Mouse (Mus musculus): ENCODE data around the gene Gla. TPM values are rescaled to one million over a fixed set of nuclear protein-coding genes. Genes with fewer than 3 reads are reported as not detected.
"Not testable (repeated sequence)": the region's sequence is repeated elsewhere in the genome, so short reads cannot be mapped to it uniquely, and the experiment has no call there.

The Gla gene
- polyA plus RNA-seq, 1 experiment, result 2.0 TPM

DNA sequence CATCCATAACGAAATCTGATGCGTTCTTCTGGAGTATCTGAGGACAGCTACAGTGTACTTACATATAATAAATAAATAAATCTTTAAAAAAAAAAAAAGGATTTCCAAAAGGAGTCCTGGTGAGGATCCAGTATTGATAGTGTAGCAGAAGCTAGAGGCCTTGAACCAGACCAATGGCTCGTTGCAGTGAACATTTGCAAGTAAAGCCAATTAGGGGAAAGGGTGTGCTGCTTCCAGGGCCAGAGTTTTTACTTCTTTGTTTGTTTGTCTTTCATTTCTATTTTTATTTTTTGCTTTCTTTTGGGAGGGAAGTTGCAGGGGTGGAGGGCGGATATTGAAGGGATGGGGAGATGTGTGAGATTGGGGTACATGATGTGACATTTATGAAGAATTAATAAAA, 47.6 kb downstream of the Gla start:
- Histone ChIP-seq H3K4me3 (ENCODE audit: control insufficient read depth, insufficient read depth, low read length) (no peak overlapping the region), H3K4me1 (replicated peaks; ENCODE audit: control insufficient read depth, insufficient read depth, low read length) (no peaks in the 10 kb centered on the region), H3K27me3 (ENCODE audit: control insufficient read depth, insufficient read depth, low read length) (no peaks in the 10 kb centered on the region), H3K27ac (ENCODE audit: control insufficient read depth, insufficient read depth, low read length) (no peak overlapping the region), H3K36me3 (ENCODE audit: control insufficient read depth, insufficient read depth, low read length) (no peaks in the 10 kb centered on the region)
- TF ChIP-seq CTCF (IDR thresholded peaks at IDR 0.05; ENCODE audit: borderline replicate concordance, control insufficient read depth, extremely low read depth, insufficient read depth, low read length, poor library complexity) (no peak), POLR2A (IDR thresholded peaks at IDR 0.05; ENCODE audit: control insufficient read depth, extremely low read depth, insufficient read depth, low read length, poor library complexity) (no peak)
- DNase-seq, result no peak
- 96% methylated on average over 4 of the region's 4 CpGs for WGBS

DNA sequence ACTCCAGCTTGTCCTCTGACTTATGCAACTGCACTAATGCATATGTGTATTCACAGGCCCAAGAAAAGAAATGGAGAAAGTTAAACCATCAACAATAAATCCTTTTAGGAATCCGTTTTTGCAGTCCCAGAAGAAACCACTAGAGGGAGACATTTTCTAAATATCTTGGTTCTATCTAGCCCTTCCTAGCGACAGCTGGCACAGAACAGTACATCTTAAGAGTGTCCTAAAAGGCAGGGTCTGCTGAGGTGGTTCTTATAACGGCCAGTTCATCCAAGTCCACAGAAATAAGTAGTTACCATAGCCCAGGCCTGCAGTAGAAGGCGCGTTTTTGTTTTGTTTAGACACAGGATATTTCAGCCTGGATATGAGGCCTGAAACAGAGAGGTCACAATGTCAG, 50.0 kb downstream of the Gla start:
- H3K36me3 ChIP-seq (ENCODE audit: control insufficient read depth, insufficient read depth, low read length), result no peaks in the 10 kb centered on the region
- WGBS, result 33% methylated on average over 5 of the region's 5 CpGs
- no peak overlapping the region for H3K27ac ChIP-seq (ENCODE audit: control insufficient read depth, insufficient read depth, low read length)

DNA sequence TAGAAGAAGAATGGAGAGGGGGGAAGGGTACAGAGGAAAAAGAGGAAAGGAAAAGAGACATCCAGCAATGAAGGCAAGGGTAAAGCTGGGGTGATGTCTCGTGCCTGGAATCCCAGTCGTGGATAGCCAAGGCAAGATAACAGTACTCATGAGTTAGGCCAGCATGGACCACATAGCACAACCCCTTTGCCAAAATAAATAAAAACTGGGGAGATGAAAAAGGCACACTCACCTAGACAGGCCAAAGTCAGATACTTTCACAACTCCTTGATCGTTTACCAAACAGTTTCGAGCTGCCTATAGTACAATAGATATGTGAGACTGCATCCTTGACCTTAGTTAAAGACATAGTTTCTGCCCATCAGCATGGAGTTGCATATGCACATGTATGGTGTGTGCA, 53.6 kb downstream of the Gla start:
- no peaks in the 10 kb centered on the region for H3K36me3 ChIP-seq (ENCODE audit: control insufficient read depth, insufficient read depth, low read length)
- H3K27ac ChIP-seq (ENCODE audit: control insufficient read depth, insufficient read depth, low read length), result no peak overlapping the region
- 94% methylated on average over 4 of the region's 4 CpGs for WGBS
- no peak overlapping the region for H3K4me3 ChIP-seq (ENCODE audit: control insufficient read depth, insufficient read depth, low read length)
- no peaks in the 10 kb centered on the region for H3K27me3 ChIP-seq (ENCODE audit: control insufficient read depth, insufficient read depth, low read length)
- no peak for DNase-seq
- TF ChIP-seq POLR2A (IDR thresholded peaks at IDR 0.05; ENCODE audit: control insufficient read depth, extremely low read depth, insufficient read depth, low read length, poor library complexity) (no peak), CTCF (IDR thresholded peaks at IDR 0.05; ENCODE audit: borderline replicate concordance, control insufficient read depth, extremely low read depth, insufficient read depth, low read length, poor library complexity) (no peak)
- no peaks in the 10 kb centered on the region for H3K4me1 ChIP-seq (replicated peaks; ENCODE audit: control insufficient read depth, insufficient read depth, low read length)

More for the DNA sequence above, 50.0 kb downstream of the Gla start:
- no peak overlapping the region for H3K4me3 ChIP-seq (ENCODE audit: control insufficient read depth, insufficient read depth, low read length)
- DNase-seq, result peak; percentile 11
- H3K4me1 ChIP-seq (replicated peaks; ENCODE audit: control insufficient read depth, insufficient read depth, low read length), result no peaks in the 10 kb centered on the region
- no peak for TF ChIP-seq POLR2A (IDR thresholded peaks at IDR 0.05; ENCODE audit: control insufficient read depth, extremely low read depth, insufficient read depth, low read length, poor library complexity)
- no peak for TF ChIP-seq CTCF (IDR thresholded peaks at IDR 0.05; ENCODE audit: borderline replicate concordance, control insufficient read depth, extremely low read depth, insufficient read depth, low read length, poor library complexity)
- no peaks in the 10 kb centered on the region for H3K27me3 ChIP-seq (ENCODE audit: control insufficient read depth, insufficient read depth, low read length)

DNA sequence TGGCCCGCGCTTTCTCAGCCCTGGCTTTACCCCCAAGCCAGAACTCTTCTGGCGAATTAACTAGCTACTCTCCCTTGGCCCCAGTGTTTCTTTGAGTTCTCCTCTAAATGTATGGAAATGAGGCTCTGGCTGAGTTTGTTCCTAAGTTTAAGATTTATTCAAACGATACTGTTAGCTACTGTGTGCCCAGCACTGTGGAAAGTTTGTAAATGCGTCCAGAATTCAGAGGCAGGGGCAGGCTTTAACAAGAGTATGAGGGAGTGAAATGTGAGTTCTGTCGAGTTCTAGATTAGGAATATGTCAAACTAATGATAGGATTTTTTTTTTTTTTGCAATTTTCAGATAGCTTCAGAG, 59.0 kb downstream of the Gla start:
- no peak for DNase-seq
- Histone ChIP-seq H3K4me1 (replicated peaks; ENCODE audit: control insufficient read depth, insufficient read depth, low read length) (peaks cover 2% of the 10 kb centered on the region), H3K36me3 (ENCODE audit: control insufficient read depth, insufficient read depth, low read length) (no peaks in the 10 kb centered on the region), H3K4me3 (ENCODE audit: control insufficient read depth, insufficient read depth, low read length) (peak overlapping the region; percentile 98), H3K27me3 (ENCODE audit: control insufficient read depth, insufficient read depth, low read length) (no peaks in the 10 kb centered on the region), H3K27ac (ENCODE audit: control insufficient read depth, insufficient read depth, low read length) (no peak overlapping the region)
- WGBS, result 7% methylated on average over 6 of the region's 6 CpGs
- TF ChIP-seq POLR2A (IDR thresholded peaks at IDR 0.05; ENCODE audit: control insufficient read depth, extremely low read depth, insufficient read depth, low read length, poor library complexity) (no peak), CTCF (IDR thresholded peaks at IDR 0.05; ENCODE audit: borderline replicate concordance, control insufficient read depth, extremely low read depth, insufficient read depth, low read length, poor library complexity) (no peak)

DNA sequence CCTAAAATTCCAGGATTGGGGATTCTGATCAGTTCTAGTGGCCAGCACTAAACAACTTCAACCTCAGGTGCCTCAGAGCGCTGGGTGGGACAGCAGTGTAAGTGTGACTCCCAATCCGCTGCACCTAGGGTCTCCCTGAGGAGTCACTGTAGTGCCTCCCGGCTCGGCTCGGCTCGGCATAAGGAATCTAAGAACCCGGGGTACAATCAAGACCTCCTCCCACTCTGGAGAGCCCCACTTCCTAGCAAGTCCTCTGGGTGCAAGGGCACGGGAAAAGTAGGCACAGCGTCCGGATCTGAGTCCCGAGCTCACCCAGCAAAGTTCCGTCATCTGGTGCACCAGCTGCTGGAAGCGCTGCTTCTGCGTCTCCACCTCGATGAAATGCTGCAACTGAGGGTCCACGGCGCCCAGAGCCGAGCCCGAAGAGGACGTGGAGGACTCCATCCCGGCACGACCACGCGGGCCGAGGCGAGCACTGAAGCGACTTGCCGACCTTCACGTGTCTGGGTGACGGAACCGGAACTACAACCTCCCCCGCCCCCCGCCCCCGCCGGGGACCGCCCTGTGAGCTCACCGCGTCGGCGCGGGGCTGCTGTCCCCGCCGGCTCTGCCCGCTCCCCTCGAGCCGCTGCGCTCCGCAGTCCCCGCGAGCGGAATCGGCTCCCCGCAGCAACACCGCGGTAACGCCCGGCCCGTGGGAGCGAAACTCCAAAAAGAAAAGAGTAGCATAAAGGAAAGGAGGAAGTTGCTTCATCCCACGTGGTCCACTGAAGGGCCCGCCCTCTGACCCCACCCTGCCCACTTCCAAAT, 59.6 kb downstream of the Gla start, which contains the start of gene Timm8a1:
Gene Timm8a1 (minus strand): TSS at position 721 of the 810 bp plus-strand sequence.
- H3K36me3 ChIP-seq (ENCODE audit: control insufficient read depth, insufficient read depth, low read length), result no peaks in the 10 kb centered on the region
- peak; percentile 42 for DNase-seq
- TF ChIP-seq POLR2A (IDR thresholded peaks at IDR 0.05; ENCODE audit: control insufficient read depth, extremely low read depth, insufficient read depth, low read length, poor library complexity) (no peak), CTCF (IDR thresholded peaks at IDR 0.05; ENCODE audit: borderline replicate concordance, control insufficient read depth, extremely low read depth, insufficient read depth, low read length, poor library complexity) (no peak)
- H3K4me3 ChIP-seq (ENCODE audit: control insufficient read depth, insufficient read depth, low read length), result peak within 1 kb of the TSS; percentile 98
- peak within 1 kb of the TSS; percentile 77; the same call in 1 of the 2 replicates for H3K27ac ChIP-seq (ENCODE audit: control insufficient read depth, insufficient read depth, low read length)
- H3K4me1 ChIP-seq (replicated peaks; ENCODE audit: control insufficient read depth, insufficient read depth, low read length), result peaks cover 2% of the 10 kb centered on the region
- no peaks in the 10 kb centered on the region for H3K27me3 ChIP-seq (ENCODE audit: control insufficient read depth, insufficient read depth, low read length)
- WGBS, result under 1% methylated on average over 42 of the region's 61 CpGs

DNA sequence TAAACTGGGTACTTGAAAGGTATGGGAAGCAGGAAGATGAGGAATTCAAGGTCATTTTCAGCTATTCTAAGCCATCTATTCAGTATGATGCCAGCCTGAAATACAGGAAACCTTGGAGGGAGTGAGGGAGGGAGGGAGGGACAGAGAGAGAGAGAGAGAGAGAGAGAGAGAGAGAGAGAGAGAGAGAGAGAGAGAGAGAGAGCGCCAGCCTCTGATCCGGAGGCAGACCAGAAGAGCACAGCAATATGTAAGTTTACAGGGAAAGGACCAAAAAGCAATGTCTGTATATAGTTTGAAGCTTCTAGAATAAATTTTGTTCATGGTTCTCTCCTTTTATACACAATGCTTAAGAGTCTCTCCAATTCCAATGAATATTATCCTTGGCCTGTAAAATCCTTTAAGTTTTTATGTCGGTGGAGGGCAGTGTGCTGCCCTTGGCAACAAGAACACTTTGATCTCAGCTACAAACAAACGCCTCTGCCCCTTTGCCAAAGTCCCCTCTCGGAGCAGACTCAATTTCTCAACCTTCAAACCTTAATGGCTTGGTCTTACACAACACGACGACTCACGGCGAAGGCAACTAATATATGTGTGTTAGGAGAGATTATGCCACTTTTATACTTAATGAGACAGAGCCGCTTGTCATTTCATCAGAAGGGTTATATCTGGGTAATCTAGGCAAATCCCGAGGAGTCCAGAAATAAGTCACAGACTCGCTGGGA, 60.4 kb downstream of the Gla start:
- Histone ChIP-seq H3K27ac (ENCODE audit: control insufficient read depth, insufficient read depth, low read length) (no peak overlapping the region), H3K4me1 (replicated peaks; ENCODE audit: control insufficient read depth, insufficient read depth, low read length) (peaks cover 2% of the 10 kb centered on the region), H3K4me3 (ENCODE audit: control insufficient read depth, insufficient read depth, low read length) (peak overlapping the region; percentile 98), H3K36me3 (ENCODE audit: control insufficient read depth, insufficient read depth, low read length) (no peaks in the 10 kb centered on the region), H3K27me3 (ENCODE audit: control insufficient read depth, insufficient read depth, low read length) (no peaks in the 10 kb centered on the region)
- no peak for TF ChIP-seq POLR2A (IDR thresholded peaks at IDR 0.05; ENCODE audit: control insufficient read depth, extremely low read depth, insufficient read depth, low read length, poor library complexity)
- no peak for TF ChIP-seq CTCF (IDR thresholded peaks at IDR 0.05; ENCODE audit: borderline replicate concordance, control insufficient read depth, extremely low read depth, insufficient read depth, low read length, poor library complexity)
- no peak for DNase-seq
- WGBS, result 2% methylated on average over 12 of the region's 12 CpGs

DNA sequence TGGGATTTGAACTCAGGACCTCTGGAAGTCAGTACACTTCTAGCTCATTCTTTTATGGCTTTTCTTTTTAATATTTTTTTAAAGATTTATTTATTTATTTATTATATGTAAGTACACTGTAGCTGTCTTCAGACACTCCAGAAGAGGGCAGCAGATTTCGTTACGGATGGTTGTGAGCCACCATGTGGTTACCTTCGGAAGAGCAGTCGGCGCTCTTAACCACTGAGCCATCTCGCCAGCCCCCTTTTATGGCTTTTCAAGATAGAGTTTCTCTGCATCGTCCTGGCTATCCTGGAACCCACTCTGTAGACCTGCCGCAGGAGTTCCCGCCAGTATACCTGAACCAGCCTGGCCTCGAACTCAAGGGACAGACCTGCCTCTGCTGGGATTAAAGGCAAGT, 61.1 kb downstream of the Gla start:
- H3K27ac ChIP-seq (ENCODE audit: control insufficient read depth, insufficient read depth, low read length); H3K27me3 ChIP-seq (ENCODE audit: control insufficient read depth, insufficient read depth, low read length); H3K4me1 ChIP-seq (replicated peaks; ENCODE audit: control insufficient read depth, insufficient read depth, low read length); H3K36me3 ChIP-seq (ENCODE audit: control insufficient read depth, insufficient read depth, low read length); H3K4me3 ChIP-seq (ENCODE audit: control insufficient read depth, insufficient read depth, low read length): not testable (repeated sequence)
- WGBS, result 45% methylated on average over 10 of the region's 10 CpGs
- DNase-seq, result peak; percentile 9

Measured in thymus, adult 2 months (tissue).